Mouse (Mus musculus): ENCODE results near the gene Ryr2.

- TF ChIP-seq CTCF (IDR thresholded peaks at IDR 0.05; ENCODE audit: control insufficient read depth, insufficient read depth, insufficient read length) = no peak
- TF ChIP-seq USF1 (IDR thresholded peaks at IDR 0.05; ENCODE audit: low read depth) = no peak
- no peak for TF ChIP-seq MYOD1 (IDR thresholded peaks at IDR 0.05; ENCODE audit: control insufficient read depth, insufficient read length, low read depth)
- no peak for TF ChIP-seq MAX (IDR thresholded peaks at IDR 0.05)
- no peak for TF ChIP-seq MYOG (IDR thresholded peaks at IDR 0.05; ENCODE audit: control insufficient read depth, extremely low read depth, insufficient read length)
- TF ChIP-seq CEBPB (IDR thresholded peaks at IDR 0.05; ENCODE audit: low read depth) = no peak
Measured at GRCm38 (mm10) chr13:11874852-11875251, 231.9 kb downstream of the Ryr2 start.
